Mouse (Mus musculus) ES-Bruce4 (cell line): ENCODE measurements around the gene Rpl4.

Experiments
- CTCF ChIP-seq: IDR thresholded peaks from one replicate; pipeline ENCODE4 v1.8.1; 2011; ENCODE audit warnings: low read depth, low read length
- EP300 ChIP-seq: IDR thresholded peaks from 2 replicates; pipeline ENCODE4 v1.6.1; 2011; ENCODE audit warnings: low read depth, low read length; ENCODE audit not compliant: insufficient read depth
- POLR2A ChIP-seq: IDR thresholded peaks from one replicate; pipeline ENCODE4 v1.8.1; 2011; ENCODE audit warnings: low read length; ENCODE audit not compliant: insufficient read depth

DNA sequence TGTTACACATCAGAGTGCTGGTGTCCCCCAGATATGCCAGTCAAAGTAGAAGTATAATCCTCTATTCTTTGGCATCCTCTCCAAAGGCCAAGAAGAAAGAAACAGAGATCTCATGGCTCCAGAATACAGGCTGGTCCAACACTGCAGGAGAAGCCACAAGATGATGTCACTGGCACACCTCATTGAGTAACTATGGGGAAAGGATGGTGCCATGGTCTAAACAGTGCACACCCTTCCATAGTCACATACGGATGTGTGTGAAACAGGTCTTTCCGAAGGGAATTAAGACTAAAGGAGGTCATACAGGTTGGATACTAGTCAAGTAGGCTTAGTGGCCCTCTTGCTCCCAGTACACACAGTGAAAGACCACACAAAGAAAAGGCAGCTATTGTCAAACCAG is 43.5 kb downstream of the Rpl4 start:
- no peak for TF ChIP-seq EP300
- no peak for TF ChIP-seq CTCF
- no peak for TF ChIP-seq POLR2A
